Mouse (Mus musculus) liver, embryonic 13.5 days (tissue): ENCODE data around the gene Tle4. TPM values are rescaled to one million over a fixed set of nuclear protein-coding genes. Genes with fewer than 3 reads are reported as not detected.
"Not testable (repeated sequence)": the region's sequence is repeated elsewhere in the genome, so short reads cannot be mapped to it uniquely, and the experiment has no call there.

Source experiments
- ATAC-seq: fragments of 200-750 bp; cut with Nextera tagmentation; 2 replicates; pipeline ENCODE4 v1.8.0; 2017; ENCODE audit warnings: low read depth, mild to moderate bottlenecking, moderate number of reproducible peaks, moderate library complexity
- DNase-seq: peaks from one replicate; pipeline ENCODE4 v3.0.0; 2022
- H3K27ac ChIP-seq: fragments of 300-500 bp; sonication (generic); 2 replicates; pipeline ENCODE4 v1.5.1; 2015; ENCODE audit warnings: moderate library complexity, mild to moderate bottlenecking, inconsistent platforms
- H3K27me3 ChIP-seq: fragments of 300-500 bp; sonication (generic); 2 replicates; pipeline ENCODE4 v1.6.1; 2015; ENCODE audit warnings: mild to moderate bottlenecking, inconsistent platforms
- H3K36me3 ChIP-seq: fragments of 300-500 bp; sonication (generic); 2 replicates; pipeline ENCODE4 v1.6.1; 2015; ENCODE audit warnings: mild to moderate bottlenecking, inconsistent platforms
- H3K4me1 ChIP-seq: fragments of 300-500 bp; sonication (generic); replicated peaks from 2 replicates; pipeline ENCODE4 v1.6.1; 2015; ENCODE audit warnings: inconsistent platforms
- H3K4me2 ChIP-seq: fragments of 300-500 bp; sonication (generic); 2 replicates; pipeline ENCODE4 v1.6.1; 2015; ENCODE audit warnings: inconsistent platforms, mild to moderate bottlenecking, moderate library complexity
- H3K4me3 ChIP-seq: fragments of 300-500 bp; sonication (generic); replicated peaks from 2 replicates; pipeline ENCODE4 v1.5.1; 2015; ENCODE audit warnings: mild to moderate bottlenecking, inconsistent platforms
- H3K9ac ChIP-seq: fragments of 300-500 bp; sonication (generic); 2 replicates; pipeline ENCODE4 v1.6.1; 2015; ENCODE audit warnings: mild to moderate bottlenecking, inconsistent platforms
- H3K9me3 ChIP-seq: fragments of 300-500 bp; sonication (generic); replicated peaks from 2 replicates; pipeline ENCODE4 v1.6.1; 2016; ENCODE audit warnings: inconsistent platforms
- WGBS: fragments of 180-500 bp; shearing (Covaris S2); methylation state at CpG from one replicate; pipeline ENCODE4 v1.1.7; 2015; ENCODE audit not compliant: insufficient replicate concordance; 5-methylcytosine and 5-hydroxymethylcytosine counted together
- polyA plus RNA-seq: library from polyadenylated mRNA; unstranded; fragments of >200 nt; fragmentation: Nextera tagmentation; extraction: Ambion mirVana; gene quantifications from 2 replicates; pipeline ENCODE4 v1.2.1, GENCODE M21; 2015

Gene Tle4
- polyA plus RNA-seq, result 4.5 and 4.7 TPM in 2 replicates

GRCm38 (mm10) chr19:14597917-14598689 is at the start of gene Tle4:
TSS of gene Tle4 (minus strand) at chr19:14598051.
- Histone ChIP-seq H3K9me3 (no peaks in the 10 kb centered on the region), H3K4me2 (peak within 1 kb of the TSS; percentile 92), H3K27ac (peak within 1 kb of the TSS; percentile 92), H3K4me1 (peaks cover 40% of the 10 kb centered on the region), H3K9ac (peak within 1 kb of the TSS; percentile 94), H3K27me3 (no peaks in the 10 kb centered on the region), H3K36me3 (peaks cover 6% of the 10 kb centered on the region; the same call in 1 of the 2 replicates), H3K4me3 (peak within 1 kb of the TSS; percentile 96)
- under 1% methylated on average over 71 of the region's 71 CpGs for WGBS
- ATAC-seq (peak; percentile 94), DNase-seq (peak; percentile 100)

DNA sequence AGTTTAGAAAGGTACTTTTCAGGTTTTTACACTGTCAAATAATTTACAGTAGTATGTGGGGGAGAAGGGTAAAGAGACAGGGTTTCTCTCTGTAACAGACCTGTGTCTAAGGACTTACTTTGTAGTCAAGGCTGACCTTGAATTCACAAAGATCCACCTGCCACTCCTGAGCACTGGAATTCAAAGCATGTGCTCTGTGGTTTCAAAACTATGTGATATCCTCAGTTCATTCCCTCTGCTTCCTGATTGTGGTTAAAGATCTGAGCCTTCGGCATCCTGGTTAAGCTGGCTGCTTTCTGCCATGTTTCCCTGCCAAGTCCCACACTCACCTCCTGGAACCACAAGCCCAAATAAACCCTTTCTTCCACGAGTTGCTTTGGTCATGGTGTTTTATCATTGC is 47.8 kb upstream of the Tle4 start:
- Histone ChIP-seq H3K9ac (no peak overlapping the region), H3K36me3 (no peaks in the 10 kb centered on the region), H3K4me2 (no peak overlapping the region), H3K4me3 (no peak overlapping the region), H3K4me1 (no peaks in the 10 kb centered on the region), H3K9me3 (no peaks in the 10 kb centered on the region), H3K27me3 (no peaks in the 10 kb centered on the region), H3K27ac (no peak overlapping the region)
- ATAC-seq, result no peak
- DNase-seq, result no peak
- WGBS, result 17% methylated on average over 2 of the region's 2 CpGs

DNA sequence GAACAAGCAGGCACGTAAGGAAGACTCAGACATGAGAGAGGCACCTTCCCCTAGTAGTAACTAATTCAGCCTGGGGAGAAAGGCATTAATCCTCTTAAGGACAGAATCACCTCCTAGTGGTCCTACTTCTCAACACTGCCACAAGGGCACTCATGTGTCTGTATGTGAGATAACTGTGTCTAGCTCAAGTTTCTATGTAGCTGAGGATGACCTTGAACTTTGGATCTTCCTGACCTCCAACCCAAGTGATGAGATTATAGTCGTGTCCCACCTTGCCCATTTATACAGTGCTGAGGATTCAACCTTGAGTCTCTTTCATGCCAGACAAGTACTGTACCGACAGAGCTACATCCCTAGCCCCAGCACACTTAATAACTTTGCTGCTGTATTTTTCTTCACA is 46.9 kb upstream of the Tle4 start:
- Histone ChIP-seq H3K36me3 (no peaks in the 10 kb centered on the region), H3K27me3 (no peaks in the 10 kb centered on the region), H3K4me3 (no peak overlapping the region), H3K4me1 (no peaks in the 10 kb centered on the region), H3K27ac (no peak overlapping the region), H3K9ac (no peak overlapping the region), H3K9me3 (no peaks in the 10 kb centered on the region), H3K4me2 (no peak overlapping the region)
- no peak for ATAC-seq
- WGBS, result 58% methylated on average over 3 of the region's 3 CpGs
- no peak for DNase-seq

DNA sequence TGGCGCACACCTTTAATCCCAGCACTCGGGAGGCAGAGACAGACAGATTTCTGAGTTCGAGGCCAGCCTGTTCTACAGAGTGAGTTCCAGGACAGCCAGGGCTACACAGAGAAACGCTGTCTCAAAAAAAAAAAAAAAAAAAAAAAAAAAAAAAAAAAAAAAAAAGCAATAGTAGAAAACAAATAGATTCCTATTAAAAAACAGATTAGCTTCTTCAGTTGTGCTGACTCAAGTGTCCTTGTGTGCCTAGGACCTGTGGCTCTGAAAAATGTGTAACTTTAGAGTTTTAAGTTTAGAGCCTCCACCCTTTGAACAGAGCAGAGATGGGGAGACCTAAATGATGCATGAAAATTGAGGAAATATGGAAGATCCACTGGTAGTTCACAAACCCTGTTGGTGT is 45.2 kb upstream of the Tle4 start:
- H3K9me3 ChIP-seq, H3K4me2 ChIP-seq, H3K4me3 ChIP-seq, H3K27ac ChIP-seq, H3K9ac ChIP-seq, H3K36me3 ChIP-seq, H3K27me3 ChIP-seq, DNase-seq, H3K4me1 ChIP-seq, ATAC-seq: not testable (repeated sequence)
- 76% methylated on average over 4 of the region's 4 CpGs for WGBS

- H3K27me3 ChIP-seq, result no peaks in the 10 kb centered on the region
- H3K27ac ChIP-seq, result no peak overlapping the region
- H3K4me2 ChIP-seq, result no peak overlapping the region
- ATAC-seq (no peak), DNase-seq (no peak)
- H3K9me3 ChIP-seq, result no peaks in the 10 kb centered on the region
- no peak overlapping the region for H3K4me3 ChIP-seq
- H3K36me3 ChIP-seq, result no peaks in the 10 kb centered on the region
- 46% methylated on average over 10 of the region's 10 CpGs for WGBS
- no peak overlapping the region for H3K9ac ChIP-seq
- no peaks in the 10 kb centered on the region for H3K4me1 ChIP-seq
Measured at GRCm38 (mm10) chr19:14642663-14643062, 44.8 kb upstream of the Tle4 start.

GRCm38 (mm10) chr19:14635213-14635928 is 37.5 kb upstream of the Tle4 start:
- ATAC-seq (peak; percentile 61), DNase-seq (no peak)
- H3K27ac ChIP-seq, result peak overlapping the region; percentile 59
- peak overlapping the region; percentile 28 for H3K4me2 ChIP-seq
- no peaks in the 10 kb centered on the region for H3K36me3 ChIP-seq
- no peak overlapping the region for H3K4me3 ChIP-seq
- peaks cover 15% of the 10 kb centered on the region for H3K4me1 ChIP-seq
- H3K9me3 ChIP-seq, result no peaks in the 10 kb centered on the region
- no peak overlapping the region for H3K9ac ChIP-seq
- H3K27me3 ChIP-seq, result no peaks in the 10 kb centered on the region
- 15% methylated on average over 10 of the region's 10 CpGs for WGBS

DNA sequence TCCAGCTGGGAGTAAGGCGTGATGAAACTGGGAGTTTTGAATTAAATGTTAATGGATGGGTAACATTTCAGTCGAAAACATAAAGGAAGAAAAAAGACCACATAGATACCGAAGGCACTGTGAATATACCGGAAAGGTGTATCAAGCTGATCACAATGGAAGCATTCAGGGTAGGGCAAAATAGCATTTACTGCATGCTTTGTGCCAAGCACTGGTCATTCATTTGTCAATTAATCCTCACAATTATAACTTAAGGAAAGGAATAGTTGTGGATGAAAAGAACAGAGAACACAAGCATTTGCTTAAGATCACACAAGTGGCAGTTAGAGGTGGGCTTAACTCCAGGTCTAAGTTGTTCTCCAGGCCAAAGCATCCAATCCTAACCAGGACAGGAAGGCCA is 25.5 kb upstream of the Tle4 start:
- H3K27ac ChIP-seq, result no peak overlapping the region
- ATAC-seq (no peak), DNase-seq (no peak)
- no peaks in the 10 kb centered on the region for H3K36me3 ChIP-seq
- H3K9me3 ChIP-seq, result no peaks in the 10 kb centered on the region
- no peak overlapping the region for H3K9ac ChIP-seq
- no peaks in the 10 kb centered on the region for H3K4me1 ChIP-seq
- no peak overlapping the region for H3K4me2 ChIP-seq
- 67% methylated on average over 4 of the region's 4 CpGs for WGBS
- H3K27me3 ChIP-seq, result no peaks in the 10 kb centered on the region
- H3K4me3 ChIP-seq, result no peak overlapping the region

DNA sequence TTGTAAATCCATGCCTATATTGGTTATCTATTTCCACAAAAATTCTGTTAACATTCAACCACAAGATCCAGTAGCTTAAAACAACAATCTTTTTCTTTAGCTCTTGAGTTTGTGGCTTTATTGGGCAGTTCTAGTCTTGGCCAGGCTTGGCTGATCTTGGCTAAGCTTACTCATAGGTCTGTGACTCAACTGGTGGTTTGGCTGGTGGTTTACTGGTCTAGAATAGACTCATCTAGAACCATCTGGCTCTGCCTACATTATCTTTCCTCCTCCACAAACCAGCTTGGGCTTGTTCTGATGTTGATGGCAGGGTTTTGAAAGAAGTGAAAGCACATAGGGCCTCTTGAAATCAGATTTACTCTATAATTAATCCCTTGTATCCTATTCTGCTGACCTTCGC is 22.7 kb upstream of the Tle4 start:
- Histone ChIP-seq H3K36me3 (no peaks in the 10 kb centered on the region), H3K27ac (no peak overlapping the region), H3K4me2 (no peak overlapping the region), H3K4me1 (no peaks in the 10 kb centered on the region), H3K9ac (no peak overlapping the region), H3K27me3 (no peaks in the 10 kb centered on the region), H3K4me3 (no peak overlapping the region), H3K9me3 (no peaks in the 10 kb centered on the region)
- ATAC-seq, result no peak
- no peak for DNase-seq
- WGBS, result 76% methylated on average over 1 of the region's 1 CpGs

GRCm38 (mm10) chr19:14619814-14620213 is 22.0 kb upstream of the Tle4 start:
- ATAC-seq, result no peak

DNA sequence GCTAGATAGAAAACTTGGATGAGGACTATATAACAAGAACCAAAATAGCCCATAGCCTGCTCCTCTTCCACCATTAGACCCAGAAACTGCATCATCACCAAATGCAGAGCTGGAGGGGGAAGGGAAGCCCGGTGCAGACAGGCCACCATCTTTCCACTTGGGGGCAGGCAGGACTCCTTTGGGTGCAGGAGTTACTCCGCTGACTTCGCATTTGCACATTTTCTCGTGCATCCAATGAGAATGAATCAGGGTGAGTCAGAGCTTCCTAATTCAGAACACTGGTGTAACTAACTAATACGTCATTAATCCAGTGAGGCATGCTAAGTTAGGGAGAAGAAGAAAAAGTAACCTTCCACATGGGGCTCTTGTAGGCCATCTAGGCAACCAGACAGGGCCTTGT is 17.0 kb upstream of the Tle4 start:
- Histone ChIP-seq H3K9me3 (no peaks in the 10 kb centered on the region), H3K27me3 (no peaks in the 10 kb centered on the region), H3K27ac (no peak overlapping the region), H3K4me2 (no peak overlapping the region), H3K4me3 (no peak overlapping the region), H3K9ac (no peak overlapping the region), H3K36me3 (no peaks in the 10 kb centered on the region), H3K4me1 (no peaks in the 10 kb centered on the region)
- DNase-seq, result no peak
- no peak for ATAC-seq
- 62% methylated on average over 5 of the region's 5 CpGs for WGBS

More at GRCm38 (mm10) chr19:14619814-14620213, 22.0 kb upstream of the Tle4 start:
- Histone ChIP-seq H3K36me3 (no peaks in the 10 kb centered on the region), H3K9me3 (no peaks in the 10 kb centered on the region), H3K27me3 (no peaks in the 10 kb centered on the region), H3K4me2 (no peak overlapping the region), H3K27ac (no peak overlapping the region), H3K4me3 (no peak overlapping the region), H3K9ac (no peak overlapping the region), H3K4me1 (no peaks in the 10 kb centered on the region)
- DNase-seq, result no peak

GRCm38 (mm10) chr19:14610542-14611317 is 12.9 kb upstream of the Tle4 start:
- no peaks in the 10 kb centered on the region for H3K4me1 ChIP-seq
- no peak for ATAC-seq
- no peaks in the 10 kb centered on the region for H3K27me3 ChIP-seq
- 32% methylated on average over 8 of the region's 8 CpGs for WGBS
- no peak for DNase-seq
- H3K9ac ChIP-seq, result no peak overlapping the region
- no peak overlapping the region for H3K4me3 ChIP-seq
- H3K4me2 ChIP-seq, result no peak overlapping the region
- no peak overlapping the region for H3K27ac ChIP-seq
- H3K36me3 ChIP-seq, result no peaks in the 10 kb centered on the region
- no peaks in the 10 kb centered on the region for H3K9me3 ChIP-seq
